Mouse (Mus musculus): ENCODE data around the gene Auts2. TPM values are rescaled to one million over a fixed set of nuclear protein-coding genes. Genes with fewer than 3 reads are reported as not detected.
A peak's percentile ranks its signal among the peaks of the same experiment; 100 is the strongest.

Auts2 gene
- polyA plus RNA-seq, 1 experiment from 2014 or later = 24.7 TPM

- Histone ChIP-seq H3K27ac (no peak overlapping the region), H3K4me3 (no peak overlapping the region), H3K27me3 (ENCODE audit: insufficient read depth, poor library complexity, severe bottlenecking) (no peaks in the 10 kb centered on the region), H3K4me1 (peaks cover 36% of the 10 kb centered on the region), H3K36me3 (no peaks in the 10 kb centered on the region), H3K9me3 (no peaks in the 10 kb centered on the region)
- 33% methylated on average over 4 of the region's 4 CpGs for WGBS
- no peak for DNase-seq (ENCODE audit: low spot score)
Measured at GRCm38 (mm10) chr5:132272132-132272531, 271.0 kb downstream of the Auts2 start.

DNA sequence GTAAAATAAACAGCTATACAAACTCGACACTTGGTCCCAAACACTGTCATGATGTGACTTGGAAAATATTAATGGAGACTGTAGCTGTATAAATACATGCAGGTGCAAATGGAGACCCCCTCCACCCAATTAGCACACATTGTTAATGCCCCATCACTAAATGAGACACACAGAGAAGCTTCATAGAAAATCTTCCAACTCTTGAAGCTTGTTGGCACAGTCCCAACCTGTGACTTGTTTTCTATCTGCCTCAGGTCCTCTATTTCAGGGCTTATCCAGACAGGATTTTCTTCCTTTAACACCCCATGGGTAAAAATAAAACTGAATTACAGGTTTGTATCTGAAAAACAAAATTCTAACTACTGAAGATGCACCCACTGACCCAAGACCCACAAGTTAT, 272.2 kb downstream of the Auts2 start:
- H3K27me3 ChIP-seq (ENCODE audit: insufficient read depth, poor library complexity, severe bottlenecking) = no peaks in the 10 kb centered on the region
- WGBS = 91% methylated on average over 1 of the region's 1 CpGs
- no peak overlapping the region for H3K27ac ChIP-seq
- no peak overlapping the region for H3K4me3 ChIP-seq
- DNase-seq (ENCODE audit: low spot score) = no peak
- H3K36me3 ChIP-seq = no peaks in the 10 kb centered on the region
- H3K9me3 ChIP-seq = no peaks in the 10 kb centered on the region
- peaks cover 31% of the 10 kb centered on the region for H3K4me1 ChIP-seq

GRCm38 (mm10) chr5:132270074-132270473, 273.1 kb downstream of the Auts2 start:
- Histone ChIP-seq H3K36me3 (no peaks in the 10 kb centered on the region), H3K27me3 (ENCODE audit: insufficient read depth, poor library complexity, severe bottlenecking) (no peaks in the 10 kb centered on the region), H3K9me3 (no peaks in the 10 kb centered on the region), H3K4me3 (no peak overlapping the region), H3K27ac (no peak overlapping the region), H3K4me1 (peaks cover 37% of the 10 kb centered on the region)
- 40% methylated on average over 3 of the region's 3 CpGs for WGBS
- no peak for DNase-seq (ENCODE audit: low spot score)

DNA sequence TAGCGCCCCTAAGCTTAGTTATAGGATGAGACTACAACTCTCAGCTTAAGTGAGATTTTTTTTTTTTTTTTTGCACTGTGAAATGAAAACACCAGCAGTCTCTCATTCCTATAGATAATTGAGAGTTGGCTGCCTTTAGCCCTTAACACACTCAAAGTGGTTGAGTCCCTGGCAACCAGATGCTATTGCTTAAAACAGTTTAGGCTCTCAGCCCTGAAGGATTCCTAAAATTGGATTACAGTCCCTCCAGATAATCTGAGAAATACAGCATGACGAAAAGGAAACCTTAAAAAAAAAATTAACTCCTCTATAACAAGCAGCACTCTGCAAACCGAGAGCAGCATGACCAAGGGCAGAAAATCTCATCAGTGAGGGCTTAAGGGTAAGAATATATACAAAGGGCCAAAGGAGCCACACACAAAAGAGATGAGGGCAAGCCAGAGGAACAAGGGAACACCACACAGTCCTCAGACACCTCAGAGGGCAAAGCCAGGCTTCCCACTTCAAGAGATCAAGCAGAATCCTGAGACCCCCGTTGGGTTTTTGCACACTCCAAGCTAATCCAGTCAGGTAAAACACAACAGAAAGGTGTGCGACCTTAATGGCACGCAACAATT, 274.7 kb downstream of the Auts2 start:
- Histone ChIP-seq H3K4me3 (no peak overlapping the region), H3K36me3 (no peaks in the 10 kb centered on the region), H3K27me3 (ENCODE audit: insufficient read depth, poor library complexity, severe bottlenecking) (no peaks in the 10 kb centered on the region), H3K27ac (no peak overlapping the region), H3K4me1 (peaks cover 47% of the 10 kb centered on the region), H3K9me3 (no peaks in the 10 kb centered on the region)
- 75% methylated on average over 6 of the region's 6 CpGs for WGBS
- no peak for DNase-seq (ENCODE audit: low spot score)

GRCm38 (mm10) chr5:132265015-132265414, 278.1 kb downstream of the Auts2 start:
- Histone ChIP-seq H3K4me1 (peaks cover 19% of the 10 kb centered on the region), H3K36me3 (no peaks in the 10 kb centered on the region), H3K9me3 (no peaks in the 10 kb centered on the region), H3K27ac (no peak overlapping the region), H3K4me3 (no peak overlapping the region), H3K27me3 (ENCODE audit: insufficient read depth, poor library complexity, severe bottlenecking) (no peaks in the 10 kb centered on the region)
- WGBS = 63% methylated on average over 1 of the region's 1 CpGs
- DNase-seq (ENCODE audit: low spot score) = no peak

DNA sequence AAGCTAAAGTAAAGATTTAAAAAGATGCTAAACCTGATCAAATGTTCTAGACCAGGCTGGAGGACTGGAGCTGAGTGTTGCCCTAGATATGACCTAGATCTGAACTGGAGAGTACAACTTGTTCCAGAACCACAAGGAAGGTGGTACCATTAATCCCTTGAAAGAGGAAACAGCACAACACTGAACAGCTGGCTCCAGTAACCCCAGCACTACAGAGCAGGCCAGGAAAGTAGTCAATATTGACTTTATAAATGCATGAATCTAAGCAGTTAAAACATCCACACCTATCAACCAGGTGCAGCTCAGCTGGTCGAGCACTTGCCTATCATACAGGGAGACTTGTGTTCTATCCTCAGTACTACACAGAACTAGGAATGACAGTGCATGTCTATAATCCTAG, 281.4 kb downstream of the Auts2 start:
- H3K9me3 ChIP-seq = no peaks in the 10 kb centered on the region
- H3K27me3 ChIP-seq (ENCODE audit: insufficient read depth, poor library complexity, severe bottlenecking) = no peaks in the 10 kb centered on the region
- DNase-seq (ENCODE audit: low spot score) = no peak
- WGBS = 87% methylated on average over 1 of the region's 1 CpGs
- H3K4me3 ChIP-seq = no peak overlapping the region
- H3K27ac ChIP-seq = no peak overlapping the region
- peaks cover 22% of the 10 kb centered on the region for H3K4me1 ChIP-seq
- no peaks in the 10 kb centered on the region for H3K36me3 ChIP-seq

DNA sequence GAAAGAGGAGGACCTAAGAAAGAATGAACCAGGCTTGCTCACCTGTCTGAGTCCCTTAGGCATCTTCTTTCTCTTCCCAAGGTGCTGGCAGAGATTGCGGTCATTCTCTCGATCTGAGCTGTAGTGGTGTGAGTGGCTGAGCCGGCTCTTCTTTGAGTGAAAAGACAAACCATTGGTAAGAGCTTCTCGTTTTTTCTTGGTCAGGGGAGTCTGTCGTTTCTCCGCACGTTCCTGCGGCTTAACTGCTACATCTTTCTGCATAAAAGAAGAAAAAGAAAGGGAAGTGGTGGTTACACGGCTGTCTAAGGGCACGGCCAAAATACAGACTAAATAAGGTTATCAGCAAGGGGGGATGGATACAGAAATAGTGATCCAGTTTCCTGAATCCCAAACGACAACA, 284.3 kb downstream of the Auts2 start:
- peaks cover 6% of the 10 kb centered on the region for H3K4me1 ChIP-seq
- WGBS = 90% methylated on average over 11 of the region's 11 CpGs
- no peaks in the 10 kb centered on the region for H3K27me3 ChIP-seq (ENCODE audit: insufficient read depth, poor library complexity, severe bottlenecking)
- no peak overlapping the region for H3K27ac ChIP-seq
- H3K4me3 ChIP-seq = no peak overlapping the region
- H3K9me3 ChIP-seq = no peaks in the 10 kb centered on the region
- H3K36me3 ChIP-seq = no peaks in the 10 kb centered on the region
- no peak for DNase-seq (ENCODE audit: low spot score)

DNA sequence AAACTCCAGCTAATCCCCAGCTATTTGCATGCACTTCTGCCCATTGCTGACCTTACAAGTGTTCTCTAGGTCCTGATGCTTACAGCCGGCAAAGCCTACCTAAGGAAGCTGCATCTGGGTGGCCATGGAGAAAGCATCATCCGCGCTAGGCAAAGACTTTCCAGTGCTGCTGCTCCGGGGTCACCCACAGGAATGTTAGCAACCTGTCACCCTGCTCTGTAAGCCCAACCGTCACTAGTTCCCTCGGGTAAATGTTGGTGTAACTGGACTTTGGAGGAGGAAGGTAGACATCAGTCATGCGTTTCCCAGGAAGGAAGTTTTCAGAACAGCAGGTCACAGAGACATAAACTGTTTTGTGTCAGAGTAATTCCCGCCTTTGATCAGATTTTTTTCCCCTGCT, 287.6 kb downstream of the Auts2 start:
- Histone ChIP-seq H3K27me3 (ENCODE audit: insufficient read depth, poor library complexity, severe bottlenecking) (no peaks in the 10 kb centered on the region), H3K4me3 (no peak overlapping the region), H3K36me3 (no peaks in the 10 kb centered on the region), H3K4me1 (peaks cover 11% of the 10 kb centered on the region), H3K9me3 (no peaks in the 10 kb centered on the region), H3K27ac (no peak overlapping the region)
- DNase-seq (ENCODE audit: low spot score) = no peak
- 79% methylated on average over 8 of the region's 8 CpGs for WGBS

GRCm38 (mm10) chr5:132249523-132249922, 293.6 kb downstream of the Auts2 start:
- Histone ChIP-seq H3K27ac (no peak overlapping the region), H3K4me1 (peaks cover 26% of the 10 kb centered on the region), H3K4me3 (no peak overlapping the region), H3K27me3 (ENCODE audit: insufficient read depth, poor library complexity, severe bottlenecking) (no peaks in the 10 kb centered on the region), H3K36me3 (no peaks in the 10 kb centered on the region), H3K9me3 (no peaks in the 10 kb centered on the region)
- DNase-seq (ENCODE audit: low spot score) = no peak
- 64% methylated on average over 11 of the region's 11 CpGs for WGBS

- H3K36me3 ChIP-seq = no peaks in the 10 kb centered on the region
- H3K4me1 ChIP-seq = peaks cover 26% of the 10 kb centered on the region
- no peaks in the 10 kb centered on the region for H3K27me3 ChIP-seq (ENCODE audit: insufficient read depth, poor library complexity, severe bottlenecking)
- no peak overlapping the region for H3K27ac ChIP-seq
- no peak overlapping the region for H3K4me3 ChIP-seq
- no peak for DNase-seq (ENCODE audit: low spot score)
- 84% methylated on average over 7 of the region's 7 CpGs for WGBS
- H3K9me3 ChIP-seq = no peaks in the 10 kb centered on the region
Measured at GRCm38 (mm10) chr5:132248069-132248468, 295.1 kb downstream of the Auts2 start.

- 75% methylated on average over 5 of the region's 5 CpGs for WGBS
Measured at GRCm38 (mm10) chr5:132235460-132235859, 307.7 kb downstream of the Auts2 start.

DNA sequence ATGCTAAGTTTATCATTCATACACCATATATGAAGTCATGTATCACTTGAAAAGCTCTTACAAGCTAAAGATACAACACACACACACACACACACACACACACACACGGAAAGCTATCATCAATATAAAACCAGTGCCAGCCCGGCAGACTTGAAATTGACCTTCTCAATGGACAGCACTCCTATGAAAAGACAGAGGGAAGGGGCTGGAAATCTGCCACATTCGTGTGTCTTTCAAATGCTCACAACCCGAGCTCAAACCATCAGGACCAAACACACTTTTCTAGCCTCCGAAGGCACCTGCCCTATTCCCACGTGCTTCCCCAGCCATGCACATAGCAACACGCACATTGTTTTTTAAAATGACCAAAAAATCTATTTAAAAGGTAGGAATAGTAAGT, 308.7 kb downstream of the Auts2 start:
- 83% methylated on average over 7 of the region's 7 CpGs for WGBS
- no peak overlapping the region for H3K4me3 ChIP-seq
- H3K27ac ChIP-seq = no peak overlapping the region
- H3K36me3 ChIP-seq = no peaks in the 10 kb centered on the region
- H3K27me3 ChIP-seq (ENCODE audit: insufficient read depth, poor library complexity, severe bottlenecking) = no peaks in the 10 kb centered on the region
- DNase-seq (ENCODE audit: low spot score) = no peak
- H3K4me1 ChIP-seq = peaks cover 15% of the 10 kb centered on the region
- no peaks in the 10 kb centered on the region for H3K9me3 ChIP-seq

More at GRCm38 (mm10) chr5:132235460-132235859, 307.7 kb downstream of the Auts2 start:
- H3K36me3 ChIP-seq = no peaks in the 10 kb centered on the region
- no peak for DNase-seq (ENCODE audit: low spot score)
- H3K27ac ChIP-seq = no peak overlapping the region
- no peaks in the 10 kb centered on the region for H3K9me3 ChIP-seq
- no peak overlapping the region for H3K4me3 ChIP-seq
- H3K4me1 ChIP-seq = peaks cover 6% of the 10 kb centered on the region
- H3K27me3 ChIP-seq (ENCODE audit: insufficient read depth, poor library complexity, severe bottlenecking) = no peaks in the 10 kb centered on the region

DNA sequence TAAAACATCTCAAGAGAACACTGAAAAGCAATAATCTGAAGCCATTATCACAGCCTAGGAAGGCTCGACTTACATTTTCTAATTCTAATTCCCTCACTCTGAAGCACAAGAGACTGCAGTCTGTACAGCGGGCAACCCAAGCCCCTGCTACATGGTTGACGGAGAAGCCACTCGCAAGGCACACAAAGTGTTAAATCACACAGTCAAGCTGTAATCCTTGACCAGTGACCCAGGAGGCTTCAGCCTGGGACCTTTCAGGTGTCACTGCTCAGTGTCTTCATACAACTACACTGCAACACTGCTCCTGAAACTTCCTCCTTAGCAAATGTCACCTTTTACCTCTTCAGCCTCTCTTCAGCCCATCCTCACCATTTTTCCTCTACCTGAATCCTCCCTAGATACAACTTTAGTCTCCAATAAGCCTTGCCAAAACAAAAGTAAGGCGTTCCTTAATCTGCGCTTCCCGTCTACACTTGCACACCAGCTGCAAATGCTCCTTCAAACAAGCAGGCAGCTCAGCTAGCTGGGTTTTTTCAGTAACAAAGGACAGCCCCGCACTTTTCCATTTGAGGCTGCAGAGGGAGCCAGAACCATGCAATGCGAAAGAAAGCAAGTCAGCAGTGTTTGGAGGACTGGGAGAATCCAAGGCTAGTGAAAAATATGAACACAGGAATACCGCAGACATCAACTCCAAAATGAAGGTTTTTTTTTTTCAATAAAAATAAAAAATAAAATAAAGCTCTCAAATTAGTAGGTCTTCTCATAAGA, 311.7 kb downstream of the Auts2 start:
- H3K4me1 ChIP-seq = peaks cover 24% of the 10 kb centered on the region
- H3K27ac ChIP-seq = no peak overlapping the region
- DNase-seq (ENCODE audit: low spot score) = peak; percentile 88
- 36% methylated on average over 10 of the region's 10 CpGs for WGBS
- H3K4me3 ChIP-seq = no peak overlapping the region
- H3K27me3 ChIP-seq (ENCODE audit: insufficient read depth, poor library complexity, severe bottlenecking) = peaks cover 5% of the 10 kb centered on the region; the same call in 1 of the 2 replicates
- no peaks in the 10 kb centered on the region for H3K36me3 ChIP-seq
- no peaks in the 10 kb centered on the region for H3K9me3 ChIP-seq
